Mouse (Mus musculus) thymus, adult 2 months (tissue): ENCODE data around the gene Fat4. TPM values are rescaled to one million over a fixed set of nuclear protein-coding genes. Genes with fewer than 3 reads are reported as not detected.

Source experiments
- DNase-seq: peaks from one replicate; pipeline ENCODE4 v3.0.0; 2021
- H3K27ac ChIP-seq: fragments of 200-500 bp; 2 replicates; pipeline ENCODE4 v1.5.1; 2012; ENCODE audit warnings: low read length, control low read depth; ENCODE audit not compliant: control insufficient read depth, insufficient read depth
- H3K27me3 ChIP-seq: fragments of 200-500 bp; 2 replicates; pipeline ENCODE4 v1.6.1; 2012; ENCODE audit warnings: mild to moderate bottlenecking, low read length, moderate library complexity, mixed read lengths; ENCODE audit not compliant: control insufficient read depth, insufficient read depth
- H3K36me3 ChIP-seq: fragments of 200-500 bp; 2 replicates; pipeline ENCODE4 v1.6.1; 2012; ENCODE audit warnings: mild to moderate bottlenecking, low read length, moderate library complexity; ENCODE audit not compliant: control insufficient read depth, insufficient read depth
- H3K4me1 ChIP-seq: fragments of 200-500 bp; replicated peaks from 2 replicates; pipeline ENCODE4 v1.6.1; 2012; ENCODE audit warnings: low read length; ENCODE audit not compliant: control insufficient read depth, insufficient read depth
- H3K4me3 ChIP-seq: fragments of 200-500 bp; 2 replicates; pipeline ENCODE4 v1.5.1; 2012; ENCODE audit warnings: mild to moderate bottlenecking, low read length, control low read depth, moderate library complexity; ENCODE audit not compliant: control insufficient read depth, insufficient read depth
- CTCF ChIP-seq: fragments of 200-500 bp; IDR thresholded peaks from 2 replicates; pipeline ENCODE4 v1.5.1; 2012; ENCODE audit warnings: mild to moderate bottlenecking, control low read depth, low read length, moderate library complexity, borderline replicate concordance; ENCODE audit not compliant: control insufficient read depth, poor library complexity, insufficient read depth; ENCODE audit errors: extremely low read depth
- POLR2A ChIP-seq: fragments of 200-500 bp; IDR thresholded peaks from 2 replicates; pipeline ENCODE4 v1.6.1; 2012; ENCODE audit warnings: mild to moderate bottlenecking, low read length, control low read depth, moderate library complexity; ENCODE audit not compliant: control insufficient read depth, poor library complexity, insufficient read depth; ENCODE audit errors: extremely low read depth
- whole genome bisulfite sequencing: fragments of 180-500 bp; shearing (Covaris S2); methylation state at CpG from one replicate; pipeline ENCODE4 v1.1.7; 2018; 5-methylcytosine and 5-hydroxymethylcytosine counted together
- polyA plus RNA-seq: library from polyadenylated mRNA; depleted of rRNA; stranded (reverse); fragments of >200 nt; gene quantifications from 2 replicates; pipeline ENCODE4 v1.2.3, GENCODE M21; 2012

Gene Fat4
- polyA plus RNA-seq, 1 experiment = 1.1 TPM

DNA sequence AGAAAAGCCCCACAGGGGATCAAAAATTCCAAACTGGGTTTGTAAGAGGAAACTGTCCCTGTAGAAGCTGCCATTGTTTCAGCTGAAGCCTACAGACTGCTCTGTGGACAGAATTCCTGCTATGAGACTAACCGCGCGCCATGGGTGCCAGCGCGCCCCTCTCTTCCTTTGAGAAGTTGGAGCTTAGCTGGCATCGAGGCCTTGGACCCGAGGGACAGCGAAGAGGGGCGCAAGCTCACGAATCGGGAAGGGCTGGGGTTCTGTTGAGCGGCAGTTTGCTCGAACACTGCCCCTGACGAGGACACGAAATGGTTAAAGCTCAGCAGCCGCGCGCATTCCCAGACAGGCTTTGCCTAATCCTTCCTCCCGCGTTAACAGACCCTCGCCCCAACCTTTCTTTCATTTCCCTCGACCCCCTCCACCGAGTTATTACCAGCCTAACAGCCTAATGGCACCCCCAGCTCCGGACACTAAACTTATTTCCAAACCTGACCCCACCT, 1.8 kb upstream of the Fat4 start:
- H3K4me1 ChIP-seq = peaks cover 31% of the 10 kb centered on the region
- no peak for DNase-seq
- no peak overlapping the region for H3K27ac ChIP-seq

GRCm38 (mm10) chr3:38885481-38886001, 1.2 kb upstream of the Fat4 start:
- H3K36me3 ChIP-seq = no peaks in the 10 kb centered on the region
- under 1% methylated on average over 56 of the region's 56 CpGs for WGBS
- peak; percentile 43 for DNase-seq
- peak overlapping the region; percentile 67 for H3K4me3 ChIP-seq
- peaks cover 31% of the 10 kb centered on the region for H3K4me1 ChIP-seq
- H3K27ac ChIP-seq = no peak overlapping the region
- no peak for TF ChIP-seq POLR2A
- TF ChIP-seq CTCF = no peak
- peaks cover 12% of the 10 kb centered on the region; the same call in 1 of the 2 replicates for H3K27me3 ChIP-seq

More for the DNA sequence above, 1.8 kb upstream of the Fat4 start:
- Histone ChIP-seq H3K27me3 (peaks cover 12% of the 10 kb centered on the region; the same call in 1 of the 2 replicates), H3K36me3 (no peaks in the 10 kb centered on the region), H3K4me3 (peak overlapping the region; percentile 67)
- WGBS = under 1% methylated on average over 24 of the region's 24 CpGs
- no peak for TF ChIP-seq CTCF
- TF ChIP-seq POLR2A = no peak

DNA sequence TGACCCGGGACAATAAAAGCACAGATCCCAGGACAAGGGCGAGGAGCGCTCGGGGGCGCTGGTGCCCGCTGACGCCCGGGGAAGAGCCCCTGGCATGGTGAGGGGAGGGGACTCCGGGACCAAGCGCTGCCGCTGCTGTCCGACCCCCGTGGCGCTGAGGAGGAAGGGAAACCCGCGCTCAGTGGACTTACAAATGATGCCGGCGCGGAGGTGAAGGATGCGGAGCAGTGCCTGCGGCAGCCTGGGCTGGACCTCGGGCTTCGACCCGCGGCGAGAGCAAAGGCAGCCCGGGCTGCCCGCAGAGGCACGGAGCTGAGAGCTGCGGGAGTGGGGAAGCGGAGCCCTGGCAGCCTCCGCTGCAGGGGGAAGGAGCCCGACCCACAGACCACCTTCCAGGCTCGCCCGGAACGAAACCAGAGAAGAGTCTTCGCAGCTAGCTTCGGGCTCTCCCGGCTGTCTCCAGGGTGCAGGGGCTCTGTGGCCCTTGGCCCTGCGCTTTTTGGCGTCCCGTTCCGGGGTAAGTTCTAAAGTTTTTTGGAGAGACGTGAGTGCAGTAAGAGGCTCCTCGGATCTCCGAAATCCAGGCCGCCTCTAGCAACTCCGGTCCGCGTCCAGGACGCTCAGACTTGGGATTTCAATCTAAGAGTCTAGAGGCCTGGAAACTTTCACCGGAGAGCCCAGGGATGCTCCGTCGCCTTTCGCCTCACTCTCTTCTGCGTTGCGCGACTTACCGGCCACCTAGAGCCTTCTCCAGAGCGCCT, 499 bp upstream of the Fat4 start:
- peaks cover 12% of the 10 kb centered on the region; the same call in 1 of the 2 replicates for H3K27me3 ChIP-seq
- DNase-seq = peak; percentile 9
- no peaks in the 10 kb centered on the region for H3K36me3 ChIP-seq
- peaks cover 31% of the 10 kb centered on the region for H3K4me1 ChIP-seq
- WGBS = 2% methylated on average over 59 of the region's 60 CpGs
- TF ChIP-seq POLR2A (no peak), CTCF (no peak)
- peak overlapping the region; percentile 67 for H3K4me3 ChIP-seq
- H3K27ac ChIP-seq = no peak overlapping the region

DNA sequence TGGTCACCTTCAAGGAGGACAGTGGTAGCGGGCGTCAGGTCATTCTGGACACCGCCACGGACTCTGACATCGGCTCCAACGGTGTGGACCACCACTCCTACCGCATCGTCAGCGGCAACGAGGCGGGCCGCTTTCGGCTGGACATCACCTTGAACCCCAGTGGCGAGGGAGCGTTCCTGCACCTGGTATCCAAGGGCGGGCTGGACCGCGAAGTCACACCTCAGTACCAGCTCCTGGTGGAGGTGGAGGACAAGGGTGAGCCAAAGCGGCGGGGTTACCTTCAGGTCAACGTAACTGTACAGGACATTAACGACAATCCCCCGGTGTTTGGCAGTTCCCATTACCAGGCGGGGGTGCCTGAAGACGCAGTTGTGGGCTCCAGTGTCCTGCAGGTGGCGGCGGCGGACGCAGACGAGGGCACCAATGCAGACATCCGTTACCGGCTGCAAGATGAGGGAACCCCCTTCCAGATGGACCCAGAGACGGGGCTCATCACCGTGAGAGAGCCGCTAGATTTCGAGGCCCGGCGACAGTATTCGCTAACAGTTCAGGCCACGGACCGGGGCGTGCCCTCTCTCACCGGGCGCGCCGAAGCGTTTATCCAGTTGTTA, 746 bp downstream of the Fat4 start:
- peak overlapping the region; percentile 67 for H3K4me3 ChIP-seq
- no peak for TF ChIP-seq POLR2A
- no peak for TF ChIP-seq CTCF
- H3K27me3 ChIP-seq = peaks cover 12% of the 10 kb centered on the region; the same call in 1 of the 2 replicates
- H3K36me3 ChIP-seq = no peaks in the 10 kb centered on the region
- peaks cover 31% of the 10 kb centered on the region for H3K4me1 ChIP-seq
- H3K27ac ChIP-seq = no peak overlapping the region
- 3% methylated on average over 47 of the region's 47 CpGs for WGBS
- DNase-seq = peak; percentile 26

DNA sequence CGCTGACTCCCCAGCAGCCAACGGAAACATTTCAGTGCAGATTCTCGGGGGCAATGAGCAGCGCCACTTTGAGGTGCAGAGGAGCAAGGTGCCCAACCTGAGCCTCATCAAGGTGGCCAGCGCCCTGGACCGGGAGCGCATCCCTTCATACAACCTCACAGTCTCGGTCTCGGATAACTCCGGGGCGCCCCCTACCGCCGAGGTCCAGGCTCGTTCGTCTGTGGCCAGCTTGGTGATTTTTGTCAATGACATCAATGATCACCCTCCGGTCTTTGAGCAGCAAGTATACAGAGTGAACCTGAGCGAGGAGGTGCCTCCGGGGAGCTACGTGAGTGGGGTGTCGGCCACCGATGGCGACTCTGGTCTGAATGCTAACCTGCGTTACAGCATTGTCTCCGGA, 1.4 kb downstream of the Fat4 start:
- H3K36me3 ChIP-seq = no peaks in the 10 kb centered on the region
- H3K4me3 ChIP-seq = peak overlapping the region; percentile 67
- 14% methylated on average over 24 of the region's 24 CpGs for WGBS
- TF ChIP-seq POLR2A (no peak), CTCF (peak; percentile 73)
- peaks cover 12% of the 10 kb centered on the region; the same call in 1 of the 2 replicates for H3K27me3 ChIP-seq
- DNase-seq = peak; percentile 63
- no peak overlapping the region for H3K27ac ChIP-seq
- H3K4me1 ChIP-seq = peaks cover 35% of the 10 kb centered on the region

DNA sequence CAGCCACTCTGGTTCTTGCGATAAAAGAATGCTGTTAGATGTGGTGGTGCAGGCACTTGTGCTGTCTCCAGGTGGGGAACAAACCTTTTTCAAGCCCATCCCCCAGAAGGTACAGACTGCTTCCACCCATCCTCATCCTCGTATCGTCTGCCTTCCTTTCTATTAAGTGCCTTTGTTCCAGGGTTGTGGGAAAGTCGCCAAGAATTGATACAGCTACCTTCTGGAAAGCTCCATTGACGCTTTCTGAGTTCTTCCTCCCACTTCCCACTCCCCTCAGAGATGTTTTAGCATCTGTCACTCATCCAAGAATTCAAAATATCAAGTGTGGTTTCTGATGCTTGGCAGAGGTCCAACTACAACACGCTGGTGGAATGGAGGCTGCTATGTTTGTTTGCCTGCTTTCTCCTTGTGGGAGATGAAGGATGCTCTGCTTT, 6.1 kb downstream of the Fat4 start:
- DNase-seq = no peak
- Histone ChIP-seq H3K27ac (no peak overlapping the region), H3K36me3 (no peaks in the 10 kb centered on the region), H3K4me3 (no peak overlapping the region), H3K27me3 (no peaks in the 10 kb centered on the region), H3K4me1 (peaks cover 13% of the 10 kb centered on the region)
- no peak for TF ChIP-seq POLR2A
- TF ChIP-seq CTCF = no peak
- WGBS = 11% methylated on average over 6 of the region's 6 CpGs
